Mouse (Mus musculus) cerebellum, postnatal 4 days (tissue): ENCODE measurements around the gene Tex22.

Experiments
- DNase-seq, 2 experiments: peaks; one replicate each; pipeline ENCODE4 v3.0.0; 2022; ENCODE audit warnings: low spot score in 2 of 2, mixed read lengths in 1 of 2

Tex22 gene

DNA sequence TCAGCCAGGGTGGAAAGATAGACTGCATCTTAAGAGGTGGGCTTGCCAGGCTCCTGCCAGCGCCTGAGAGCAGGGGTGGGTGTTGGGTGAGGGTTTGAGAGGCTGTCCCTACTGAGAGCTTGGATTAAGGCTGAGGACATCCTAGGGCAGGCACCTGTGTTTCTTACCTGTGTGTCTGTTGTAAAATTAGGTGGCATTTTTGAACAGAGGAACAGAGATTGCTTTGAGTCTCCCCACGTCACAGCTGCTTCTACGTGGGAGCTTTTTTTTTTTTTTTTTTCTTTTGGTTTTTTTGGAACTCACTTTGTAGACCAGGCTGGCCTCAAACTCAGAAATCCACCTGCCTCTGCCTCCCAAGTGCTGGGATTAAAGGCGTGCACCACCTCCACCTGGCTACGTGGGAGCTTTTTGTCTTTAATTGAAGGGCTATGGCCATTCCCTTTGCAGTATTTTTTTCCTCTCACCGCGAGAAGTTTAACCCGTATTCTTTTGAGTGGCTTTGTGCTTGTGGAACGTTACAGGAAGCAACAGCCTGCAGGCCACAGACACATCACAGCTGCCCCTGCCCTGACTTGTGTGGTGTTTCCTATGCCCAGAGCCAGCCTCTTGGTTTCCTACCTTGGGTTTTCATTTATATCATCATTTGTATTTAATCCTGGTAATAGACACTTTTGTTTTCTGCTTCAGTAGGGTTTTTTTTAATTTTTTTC, 27.1 kb downstream of the Tex22 start:
- no peak for DNase-seq

DNA sequence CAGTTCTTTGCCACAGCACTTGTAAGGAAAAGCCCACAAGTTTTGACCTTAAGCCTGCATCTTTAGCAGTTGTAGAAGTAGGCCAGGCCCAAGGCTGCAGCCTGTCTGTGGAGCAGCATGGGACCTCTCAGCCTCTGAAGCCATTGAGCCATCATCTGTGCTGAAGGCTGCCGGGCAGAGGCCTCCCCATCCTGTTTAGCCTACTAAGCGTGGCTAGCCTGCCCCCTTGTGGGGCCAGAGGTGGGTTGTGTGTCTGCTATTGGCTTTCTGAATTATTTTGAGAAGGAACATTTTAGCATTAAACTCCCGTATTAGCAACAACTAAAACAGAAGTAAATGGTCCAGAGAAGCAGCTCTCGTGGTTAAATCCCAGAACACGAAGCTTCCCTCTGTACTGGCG, 28.2 kb downstream of the Tex22 start:
- DNase-seq = peak in 1 of 2 experiments; percentile 61

DNA sequence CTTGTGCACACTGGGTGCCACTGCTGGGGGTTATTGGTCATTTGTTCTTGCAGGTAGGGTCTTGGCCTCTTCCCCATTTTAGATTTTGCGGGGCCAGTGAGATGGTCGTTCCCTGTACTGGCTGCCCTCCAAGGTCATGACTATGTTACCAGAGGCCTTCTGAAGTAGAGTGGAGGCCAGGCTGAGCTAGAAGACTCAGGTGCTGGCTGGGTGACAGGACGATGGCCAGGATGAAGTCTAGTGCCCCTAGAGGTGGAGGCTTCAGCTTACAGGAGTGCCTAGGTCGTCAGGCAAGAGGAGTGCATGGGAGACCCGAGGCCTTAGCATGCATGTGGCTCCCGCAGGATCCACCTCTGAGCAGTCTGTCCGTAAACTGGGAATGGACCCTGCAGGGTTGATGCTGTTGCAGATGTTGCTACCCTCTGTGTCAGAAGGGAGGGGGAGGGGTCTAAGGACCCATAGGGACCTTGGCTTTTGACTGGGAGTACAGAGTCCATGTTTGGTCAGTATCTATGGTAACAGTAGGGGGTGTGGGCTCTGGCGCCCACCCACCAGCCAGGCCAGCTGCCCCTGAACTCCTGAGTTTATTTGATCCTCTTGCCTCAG, 29.6 kb downstream of the Tex22 start:
- DNase-seq = no peak

DNA sequence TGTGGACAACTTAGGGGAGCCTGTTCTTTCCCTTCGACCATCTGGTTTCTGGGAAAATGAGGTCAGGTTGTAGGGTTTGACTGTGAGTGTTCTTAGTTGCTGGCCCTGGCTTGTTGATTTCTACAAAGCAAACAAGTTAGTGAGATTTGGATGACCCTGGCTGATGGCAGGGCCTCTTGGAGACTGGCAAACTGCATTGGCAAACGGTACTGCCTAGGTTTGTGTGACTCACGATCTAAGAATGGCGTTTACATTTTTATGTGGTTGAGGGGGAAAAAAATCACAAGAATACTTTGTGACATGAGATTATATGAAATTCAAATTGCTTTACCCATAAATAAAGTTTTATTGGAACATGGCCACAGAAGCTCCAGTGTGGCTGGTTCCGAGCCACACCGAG, 32.1 kb downstream of the Tex22 start:
- DNase-seq = no peak

DNA sequence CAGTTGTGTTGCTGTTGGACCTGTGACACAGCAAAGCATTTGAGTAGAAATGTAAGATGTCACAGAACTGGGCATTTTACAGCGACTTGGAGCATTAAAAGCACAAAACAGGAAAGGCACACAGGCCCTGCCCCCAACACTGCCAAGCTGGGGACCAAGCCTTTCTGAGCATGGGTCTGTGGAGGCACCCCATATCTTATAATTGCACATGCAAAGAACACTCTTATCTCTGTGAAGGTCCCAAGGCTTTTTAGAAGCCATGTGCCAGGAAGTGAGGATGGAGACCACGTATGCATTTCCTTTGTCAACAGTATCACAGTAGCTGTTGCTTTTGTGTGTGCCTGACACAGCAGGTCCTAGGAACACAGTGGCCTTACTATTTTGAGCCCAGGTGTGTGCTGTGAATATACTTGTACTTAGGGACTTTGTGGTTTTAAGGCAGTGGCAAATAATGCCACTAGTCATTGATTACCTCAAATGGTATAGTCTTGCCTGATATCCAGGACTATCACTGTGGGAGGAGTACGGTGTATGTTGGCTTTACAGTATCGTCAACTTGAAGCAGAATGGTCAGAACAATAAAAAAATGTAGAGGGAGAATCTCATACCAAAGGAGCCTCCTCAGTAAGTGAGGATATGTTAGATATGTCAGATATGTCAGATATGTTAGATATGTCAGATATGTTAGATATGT, 33.3 kb downstream of the Tex22 start:
- DNase-seq = no peak

DNA sequence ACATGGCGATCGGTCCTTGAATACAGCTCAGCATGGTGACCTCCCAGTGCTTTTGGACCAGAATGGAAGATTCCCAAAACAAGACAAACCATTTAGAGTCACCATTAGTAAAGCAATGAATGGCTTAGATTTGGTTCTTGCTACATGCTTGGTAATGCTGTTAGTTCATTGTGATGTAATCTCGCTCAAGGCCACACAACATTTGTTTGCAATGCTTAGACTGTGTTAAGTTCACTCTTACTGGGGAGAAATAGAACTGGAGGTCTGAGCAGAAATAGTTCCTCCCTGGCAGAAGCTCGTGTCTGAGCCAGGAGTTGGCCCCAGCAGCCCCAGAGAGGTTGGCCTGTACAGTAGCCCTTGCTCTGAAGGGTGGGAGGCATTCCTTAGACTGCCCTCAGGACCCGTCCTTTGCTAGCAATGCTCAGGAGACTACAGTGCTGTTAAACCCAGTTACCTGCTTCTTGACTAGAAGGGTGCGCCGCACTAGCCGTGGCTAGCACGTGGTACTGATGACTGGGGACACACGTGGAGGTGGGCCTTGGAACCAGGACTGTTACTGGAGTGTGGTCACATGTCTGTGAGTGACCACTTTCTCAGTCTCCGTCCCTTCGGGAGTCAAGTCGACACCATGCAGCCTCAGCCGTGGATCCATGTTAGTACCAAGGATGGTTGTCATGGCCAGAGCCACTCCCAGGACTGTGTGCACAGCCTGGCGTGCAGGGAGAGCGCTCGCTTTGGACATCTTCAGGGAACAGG, 34.4 kb downstream of the Tex22 start:
- no peak for DNase-seq

DNA sequence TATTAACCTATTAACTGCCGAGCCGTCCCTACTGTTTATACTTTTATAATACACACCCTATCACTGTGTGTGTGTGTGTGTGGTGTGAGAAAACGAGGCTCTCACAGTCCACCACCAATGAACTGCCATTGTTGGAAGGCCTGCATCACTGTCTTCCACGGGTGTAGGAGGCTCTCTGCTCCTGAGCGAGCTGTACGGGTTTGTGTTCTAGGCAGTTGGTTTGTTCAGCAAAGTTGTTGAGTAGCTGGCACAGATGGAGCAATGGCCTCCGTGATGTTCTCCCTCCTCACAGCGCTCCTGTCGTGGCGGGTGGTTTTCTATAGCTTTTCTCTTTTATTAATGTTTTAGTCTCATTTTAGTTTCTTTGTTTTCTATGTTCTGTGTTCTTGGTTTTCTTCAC, 35.5 kb downstream of the Tex22 start:
- DNase-seq = no peak

DNA sequence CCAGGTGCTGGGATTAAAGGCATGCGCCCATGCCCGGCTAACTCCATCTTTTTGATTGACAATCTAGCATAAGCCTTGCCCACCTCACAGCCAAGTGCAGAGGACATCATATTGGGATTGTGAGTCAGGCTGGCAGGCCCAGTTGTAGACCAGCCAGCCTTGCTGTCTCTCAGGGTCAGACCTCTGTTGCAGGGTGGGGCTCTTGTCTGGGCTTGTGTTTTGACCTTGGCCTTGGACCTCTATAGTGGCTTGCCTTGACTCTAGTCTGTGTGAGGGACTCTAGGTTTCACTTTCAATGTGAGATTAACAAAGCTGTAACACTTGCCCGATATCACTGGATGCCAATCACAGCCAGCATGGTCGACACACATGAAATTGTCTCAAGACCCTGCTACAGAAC, 39.8 kb downstream of the Tex22 start:
- DNase-seq = no peak

DNA sequence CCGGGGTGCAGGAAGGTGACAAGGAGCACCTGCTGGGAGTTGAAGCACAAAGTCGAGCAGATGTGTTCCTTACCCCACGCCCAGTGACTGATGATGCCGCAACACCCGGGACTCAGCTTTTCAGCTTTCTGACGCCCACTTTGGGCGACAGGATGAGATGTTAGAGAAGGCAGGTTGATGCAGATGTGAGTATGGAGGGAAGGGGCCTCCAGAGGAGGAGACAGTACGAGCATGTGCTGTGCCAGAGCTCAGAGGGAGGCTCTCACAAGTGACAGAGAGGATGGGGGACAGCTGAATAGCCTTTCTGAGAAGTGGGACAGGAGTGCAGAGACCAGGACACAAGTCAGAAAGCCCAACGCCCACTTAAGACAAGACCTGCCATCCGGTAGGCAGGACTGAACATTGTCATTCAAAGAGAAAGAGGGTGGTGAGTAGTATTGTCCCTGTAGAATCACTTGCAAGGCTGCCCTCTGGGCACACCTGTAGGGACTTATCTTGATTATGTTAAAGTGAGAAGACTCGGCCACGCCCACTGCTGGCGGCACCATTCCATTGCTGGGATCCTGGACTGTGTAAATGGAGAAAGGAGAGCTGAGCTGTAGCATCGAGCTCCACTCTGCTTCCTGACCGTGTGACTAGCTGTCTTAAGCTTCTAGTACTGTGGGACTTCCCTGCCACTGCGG, 40.7 kb downstream of the Tex22 start:
- no peak for DNase-seq

DNA sequence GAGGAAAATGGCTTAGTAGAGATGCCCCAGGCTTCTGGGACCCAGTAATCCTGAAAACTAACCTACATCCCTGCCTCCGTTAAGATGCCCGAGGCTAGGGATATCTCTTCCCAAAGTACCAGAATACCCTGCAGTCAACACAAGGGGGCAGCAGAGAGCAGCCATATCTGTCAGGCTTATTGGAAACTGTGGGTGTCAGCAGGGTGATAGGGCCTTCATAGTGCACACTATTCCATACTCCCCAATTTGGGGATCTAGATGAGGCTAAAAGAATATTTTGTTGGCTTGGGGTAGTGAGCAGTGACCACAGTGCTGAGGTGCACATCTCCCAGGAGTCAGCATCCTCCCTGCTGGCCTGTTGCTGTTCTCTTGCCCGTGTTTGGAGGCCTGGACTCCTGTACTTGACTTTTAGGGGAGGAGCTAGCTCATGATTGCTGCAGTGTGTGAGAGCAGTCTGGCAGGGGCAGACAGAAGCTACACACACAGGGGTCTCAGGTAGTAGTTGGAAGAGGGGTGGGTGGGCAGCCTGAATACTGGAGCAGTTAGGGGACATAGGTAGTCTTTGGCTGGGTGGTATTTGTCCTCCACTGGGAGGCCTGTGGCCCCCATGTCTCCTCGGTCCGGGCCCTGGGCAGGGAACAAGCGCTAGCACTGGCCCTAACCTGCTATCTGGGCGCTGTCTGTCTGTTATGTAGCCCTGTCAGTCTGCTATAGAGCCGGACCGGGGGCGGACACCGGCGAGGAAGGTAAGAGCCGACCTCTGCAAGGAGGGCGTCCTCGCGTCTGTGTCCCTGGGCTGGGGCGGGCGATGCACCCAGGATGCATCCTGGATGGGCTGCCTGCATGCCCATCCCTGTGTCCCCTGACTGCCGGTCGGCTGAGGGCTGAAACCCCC, 45.5 kb downstream of the Tex22 start:
- DNase-seq = peak; percentile 73 to 86

DNA sequence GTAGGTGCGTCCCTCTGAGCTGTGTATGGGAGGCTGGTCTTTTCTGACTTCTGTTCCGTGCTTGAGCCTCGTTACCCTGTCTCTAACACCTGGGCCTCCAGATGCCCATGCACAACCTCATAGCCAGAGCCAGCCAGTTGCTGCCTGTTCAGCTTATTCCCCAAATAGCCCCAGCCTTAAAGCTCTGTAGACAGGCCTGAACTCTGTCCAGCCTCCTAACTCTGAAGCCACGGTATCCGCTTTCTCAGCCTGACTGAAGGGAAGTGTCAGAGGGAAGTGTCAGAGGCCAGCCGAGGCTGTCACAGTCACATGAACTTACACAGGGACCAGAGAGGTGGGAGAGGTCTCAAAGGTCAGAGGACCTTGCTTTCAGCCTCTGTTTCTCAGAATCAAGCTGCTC, 50.4 kb downstream of the Tex22 start:
- DNase-seq = no peak

DNA sequence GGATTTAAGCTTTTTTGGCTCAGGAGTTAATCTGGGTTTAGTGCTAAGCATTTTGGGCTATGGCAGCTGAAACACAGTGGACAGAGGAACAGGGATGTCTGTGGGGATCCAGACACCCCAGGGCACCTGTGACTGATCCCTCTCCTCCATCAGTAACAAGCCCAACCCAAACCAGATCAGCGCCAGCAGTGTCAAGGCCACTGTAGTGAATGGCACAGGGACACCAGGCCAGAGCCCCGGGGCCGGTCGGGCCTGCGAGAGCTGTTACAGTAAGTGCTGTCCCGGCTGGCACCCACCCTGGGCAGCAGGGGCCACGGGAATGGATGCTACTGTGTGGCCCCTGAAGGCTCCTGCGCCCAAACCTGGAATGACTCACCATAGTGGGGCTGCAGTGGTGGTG, 56.4 kb downstream of the Tex22 start:
- DNase-seq = no peak

DNA sequence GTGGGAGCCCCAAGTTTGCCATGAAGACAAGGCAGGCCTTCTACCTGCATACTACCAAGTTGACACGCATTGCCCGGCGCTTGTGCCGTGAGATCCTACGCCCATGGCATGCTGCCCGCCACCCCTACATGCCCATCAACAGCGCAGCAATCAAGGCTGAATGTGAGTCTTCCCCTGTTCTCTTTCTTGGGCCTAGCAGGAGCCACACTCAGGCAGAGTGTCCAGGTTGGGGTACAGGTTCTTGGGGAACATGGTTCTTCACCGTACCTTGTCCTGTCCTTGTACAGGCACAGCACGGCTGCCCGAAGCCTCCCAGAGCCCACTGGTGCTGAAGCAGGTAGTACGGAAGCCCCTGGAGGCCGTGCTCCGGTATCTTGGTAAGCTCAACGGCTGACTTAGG, 57.3 kb downstream of the Tex22 start:
- no peak for DNase-seq

DNA sequence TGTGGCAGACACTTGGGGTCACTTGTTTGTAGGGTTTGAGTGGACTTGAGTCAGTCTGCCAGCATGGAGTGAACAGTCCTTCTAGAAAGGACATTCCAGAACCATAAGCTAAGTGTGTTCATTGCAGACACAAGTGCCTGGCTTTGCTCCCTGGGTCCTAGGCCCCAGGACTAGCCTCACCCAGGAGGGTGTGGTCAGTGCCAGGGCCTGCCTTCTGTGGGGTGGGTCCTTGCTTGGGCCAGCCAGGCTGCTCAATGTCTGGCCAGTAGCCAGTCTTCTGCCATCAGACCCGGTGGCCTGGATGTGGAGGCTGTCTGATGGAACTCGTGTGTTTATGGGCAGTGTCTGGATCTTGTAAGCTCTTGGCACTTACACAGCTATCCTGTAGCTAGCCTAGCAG, 58.3 kb downstream of the Tex22 start:
- DNase-seq = peak in 1 of 2 experiments; percentile 43

DNA sequence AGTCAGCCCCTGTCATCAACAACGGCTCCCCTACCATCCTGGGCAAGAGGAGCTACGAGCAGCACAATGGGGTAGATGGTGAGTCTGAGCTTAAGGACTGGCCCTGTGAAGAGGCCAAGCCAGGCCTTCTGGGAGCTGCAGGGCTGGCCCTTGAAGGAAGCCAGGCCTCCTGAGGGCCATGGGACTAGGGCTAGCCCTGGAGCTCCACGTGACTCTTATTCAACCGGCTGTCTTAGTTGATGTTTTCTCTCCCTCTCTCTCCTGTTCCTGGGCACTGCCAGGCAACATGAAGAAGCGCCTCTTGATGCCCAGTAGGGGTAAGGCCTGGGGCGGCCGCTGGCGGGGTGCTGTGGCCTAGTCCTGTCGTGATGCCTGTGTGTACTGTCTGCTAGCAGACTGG, 59.0 kb downstream of the Tex22 start:
- no peak for DNase-seq

DNA sequence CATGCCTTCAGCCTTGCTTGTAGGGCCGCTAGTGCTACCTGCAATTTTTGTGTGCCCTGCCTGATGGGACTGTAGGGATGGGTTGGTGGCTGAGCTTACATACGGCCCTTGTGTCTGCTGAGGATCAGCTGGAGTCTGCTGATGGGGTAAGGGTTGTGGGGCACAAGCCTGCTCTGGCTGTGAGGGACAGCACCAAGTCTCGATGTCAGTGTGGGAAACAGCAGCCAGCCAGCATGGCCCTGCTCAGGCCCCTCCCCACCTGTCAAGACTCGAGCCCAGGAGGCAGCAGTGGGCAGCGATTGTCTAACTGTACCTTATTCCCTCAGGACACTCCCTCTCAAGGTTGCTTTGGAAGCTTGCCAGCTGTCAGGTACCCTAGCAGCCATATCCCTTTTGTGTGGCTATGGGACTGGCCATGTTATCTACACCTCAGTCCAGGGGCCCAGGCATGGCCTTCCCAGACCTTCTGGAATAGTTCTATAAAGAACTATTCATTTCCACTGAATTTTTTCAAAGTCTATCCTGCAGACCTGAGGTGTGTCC, 59.6 kb downstream of the Tex22 start:
- DNase-seq = no peak

DNA sequence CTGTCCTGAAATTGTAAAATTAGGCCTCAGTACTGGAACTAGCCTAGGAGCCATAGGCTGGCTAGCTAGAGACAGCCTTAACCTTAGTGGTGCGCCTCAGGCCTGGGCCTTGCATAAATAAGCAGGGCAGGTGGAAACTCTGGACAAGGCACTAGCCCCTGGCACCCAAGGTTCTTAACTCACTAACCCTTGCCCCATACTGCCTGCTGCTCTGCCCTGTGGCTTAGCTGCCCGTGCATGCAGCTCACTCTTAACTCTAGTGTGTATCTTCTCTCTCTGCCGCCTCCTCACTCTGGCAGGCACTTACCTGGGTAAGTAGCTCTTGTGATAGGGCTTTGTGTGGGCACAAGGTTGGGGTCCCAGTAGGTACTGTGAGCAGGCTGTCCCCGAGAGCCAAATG, 60.2 kb downstream of the Tex22 start:
- no peak for DNase-seq

DNA sequence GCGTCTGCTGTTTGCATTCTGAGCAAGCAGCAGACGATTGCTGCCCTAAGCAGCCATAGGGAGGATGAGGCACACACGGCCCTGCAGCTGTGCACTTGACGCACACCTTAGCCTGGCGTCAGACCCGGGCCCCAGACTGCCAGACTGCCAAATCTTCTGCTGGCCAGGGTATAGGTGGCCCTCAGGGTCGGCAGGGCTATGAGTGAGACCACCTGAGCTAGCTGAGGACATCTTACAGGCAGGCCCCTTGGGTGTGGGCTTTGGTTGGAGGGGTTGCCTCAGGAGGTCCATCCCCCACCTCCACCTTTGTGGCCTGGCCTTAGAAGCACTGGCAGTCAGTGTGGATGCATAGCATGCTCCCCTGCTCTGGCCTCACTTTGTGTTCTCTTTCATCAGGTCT, 61.1 kb downstream of the Tex22 start:
- no peak for DNase-seq

DNA sequence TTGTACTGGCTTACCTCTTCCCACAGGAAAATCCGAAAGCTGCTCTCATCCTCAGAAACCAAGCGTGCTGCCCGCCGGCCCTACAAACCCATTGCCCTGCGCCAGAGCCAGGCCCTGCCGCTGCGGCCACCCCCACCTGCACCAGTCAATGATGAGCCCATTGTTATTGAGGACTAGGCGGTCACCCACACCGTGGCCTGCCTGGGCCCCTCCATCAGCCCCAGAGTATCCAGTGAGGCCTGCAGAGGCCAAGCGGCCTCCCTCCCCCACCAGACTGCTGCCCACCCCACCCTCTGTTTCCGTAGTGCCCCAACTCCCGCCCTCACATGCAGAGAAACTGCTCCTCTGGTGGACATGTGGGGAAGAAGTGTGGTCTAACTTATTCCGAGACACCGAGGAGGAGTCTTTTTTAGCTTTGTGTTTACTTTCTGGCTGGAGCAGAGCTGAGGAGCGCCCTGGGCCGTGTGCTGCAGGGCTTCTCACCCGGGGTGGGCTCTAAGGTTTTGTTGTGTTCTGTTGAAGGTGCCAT, 62.3 kb downstream of the Tex22 start:
- no peak for DNase-seq
